Mouse (Mus musculus): ENCODE results near the gene Man1c1.

GRCm38 (mm10) chr4:134641711-134642516 lies 62.2 kb downstream of the Man1c1 start:
- TF ChIP-seq POLR2A (IDR thresholded peaks at IDR 0.05; ENCODE audit: borderline replicate concordance, extremely low read depth, insufficient read depth, insufficient read length, poor library complexity, severe bottlenecking) (no peak), CTCF (IDR thresholded peaks at IDR 0.05; ENCODE audit: borderline replicate concordance, extremely low read depth, insufficient read depth, insufficient read length) (no peak)

Measured in brain, embryonic 14.5 days (tissue).